Mouse (Mus musculus): ENCODE data around the gene 4930451I11Rik.

4930451I11Rik gene

GRCm38 (mm10) chr7:126843276-126843675 is 11.8 kb upstream of the 4930451I11Rik start:
- in situ Hi-C loops (cut with MboI, MseI) = loop anchor here (25.0 kb wide), 1 partner anchor 119 kb away; the partner anchor contains the start of gene Sez6l2

DNA sequence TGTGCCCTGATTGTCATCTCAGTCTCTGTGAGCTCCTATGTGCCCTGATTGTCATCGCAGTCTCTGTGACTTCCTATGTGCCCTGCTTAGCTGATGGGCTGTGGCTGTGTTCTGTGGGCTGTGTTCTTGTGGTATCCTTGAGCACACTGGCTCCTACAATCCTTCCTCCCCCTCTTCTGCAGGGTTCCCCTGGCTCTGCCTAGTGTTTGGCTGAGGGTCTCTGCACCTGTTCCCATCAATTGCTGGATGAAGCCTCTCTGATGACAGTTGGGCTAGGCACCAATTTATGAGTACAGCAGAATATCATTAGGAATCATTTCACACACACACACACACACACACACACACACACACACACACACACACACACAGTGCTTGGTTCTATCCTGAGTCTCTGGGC is 1.9 kb upstream of the 4930451I11Rik start:
- in situ Hi-C loops (cut with MboI, MseI) = loop anchor here (25.0 kb wide), 1 partner anchor 129 kb away; the partner anchor contains the start of gene Sez6l2

DNA sequence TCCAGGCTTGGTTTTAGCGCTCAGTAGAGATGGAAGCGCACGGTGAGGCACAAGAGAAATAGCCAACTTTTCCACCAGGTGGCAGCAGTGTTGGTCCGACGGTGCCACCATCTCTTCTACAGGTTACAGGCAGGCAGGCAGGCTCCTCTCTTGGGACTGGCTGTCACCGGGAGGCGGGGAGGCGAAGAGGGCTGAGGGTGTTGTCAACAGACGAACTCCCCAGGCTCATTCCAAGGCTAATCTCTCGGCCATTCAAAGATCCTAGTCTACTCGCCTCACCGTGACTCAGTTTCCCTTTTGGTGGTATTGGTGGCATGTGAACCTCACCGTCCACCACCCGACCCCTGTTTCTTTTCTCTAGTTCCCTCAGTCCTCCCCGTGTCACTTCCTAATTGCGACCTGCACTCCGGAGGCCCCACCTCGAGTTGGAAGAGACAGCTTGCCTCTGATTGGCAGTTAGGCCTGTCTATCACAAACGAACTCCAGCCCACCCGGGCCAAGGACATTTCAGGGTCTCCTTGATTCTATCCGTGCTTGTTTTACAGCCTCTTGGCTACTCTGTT is 678 bp upstream of the 4930451I11Rik start:
- in situ Hi-C loops (cut with MboI, MseI) = loop anchor here (25.0 kb wide), 1 partner anchor 130 kb away; the partner anchor contains the start of gene Sez6l2

GRCm38 (mm10) chr7:126825952-126826351 is 5.5 kb downstream of the 4930451I11Rik start:
- in situ Hi-C loops (cut with MboI, MseI) = loop anchor here (25.0 kb wide), 1 partner anchor 136 kb away; the partner anchor contains the start of gene Sez6l2

DNA sequence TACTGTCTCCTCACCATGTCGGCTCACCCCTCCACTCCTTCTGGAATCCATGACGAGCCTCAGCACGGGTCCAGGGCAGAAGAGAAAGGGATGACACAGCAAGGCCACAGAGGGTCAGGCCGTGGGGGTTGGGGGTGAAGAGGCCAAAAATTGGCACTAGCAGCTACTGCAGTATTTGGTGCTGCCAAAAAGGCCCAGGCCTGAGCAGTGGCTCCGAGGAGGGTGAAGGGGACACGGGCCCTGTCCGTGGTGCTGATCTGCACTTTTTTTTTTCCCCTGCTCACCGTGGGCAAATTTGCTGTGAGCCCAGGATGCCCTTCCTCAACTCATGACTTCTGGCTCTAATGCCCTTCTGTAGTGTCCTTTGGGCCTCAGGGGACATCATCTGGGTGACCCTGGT is 6.0 kb downstream of the 4930451I11Rik start:
- in situ Hi-C loops (cut with MboI, MseI) = loop anchor here (25.0 kb wide), 1 partner anchor 137 kb away; the partner anchor contains the start of gene Sez6l2

DNA sequence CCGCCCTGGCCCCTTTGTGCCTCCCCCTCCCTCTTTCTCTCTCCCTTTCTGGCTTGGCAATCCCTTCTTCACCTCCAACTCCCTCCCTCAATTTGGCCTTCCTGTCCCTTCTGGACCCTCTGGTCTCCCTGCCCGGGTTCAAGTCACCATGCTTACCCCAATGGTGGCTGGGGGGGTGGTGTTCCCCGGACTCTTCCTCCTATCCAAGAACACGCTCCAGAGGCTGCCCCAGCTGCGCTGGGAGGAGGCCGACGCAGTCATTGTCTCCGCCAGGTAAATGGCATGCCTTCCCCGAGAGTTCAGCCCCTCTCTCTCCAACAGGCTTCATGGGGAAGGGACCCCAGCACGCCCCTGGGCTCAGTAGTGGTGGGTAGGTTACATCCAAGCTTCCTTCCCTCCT is 7.5 kb downstream of the 4930451I11Rik start:
- in situ Hi-C loops (cut with MboI, MseI) = no loop called here

DNA sequence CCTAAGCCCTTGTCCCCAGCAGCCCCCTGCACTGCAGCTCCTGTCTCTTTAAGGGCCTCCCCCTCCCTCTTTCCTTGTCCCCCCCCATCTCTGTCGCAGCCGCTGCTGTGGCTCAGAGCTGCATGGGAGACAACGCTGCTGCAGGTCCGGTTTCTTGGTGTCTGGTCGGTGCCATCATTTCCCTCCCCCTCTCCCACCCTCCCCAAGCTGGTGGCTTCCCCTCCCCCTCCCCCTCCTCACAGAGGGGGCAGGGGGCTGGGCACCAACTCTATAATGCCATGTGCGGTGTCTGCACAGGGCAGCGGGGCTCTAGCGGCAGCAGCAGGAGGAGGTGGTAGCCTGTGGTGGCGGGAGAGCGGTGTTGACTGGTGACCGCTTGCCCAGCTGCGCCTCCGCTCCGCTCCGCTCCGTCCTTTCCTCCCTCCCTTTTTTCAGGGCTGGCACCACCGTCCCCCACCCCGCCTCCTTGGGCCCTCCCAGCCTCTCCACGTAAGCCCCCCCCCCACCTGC is 8.2 kb downstream of the 4930451I11Rik start:
- in situ Hi-C loops (cut with MboI, MseI) = no loop called here

DNA sequence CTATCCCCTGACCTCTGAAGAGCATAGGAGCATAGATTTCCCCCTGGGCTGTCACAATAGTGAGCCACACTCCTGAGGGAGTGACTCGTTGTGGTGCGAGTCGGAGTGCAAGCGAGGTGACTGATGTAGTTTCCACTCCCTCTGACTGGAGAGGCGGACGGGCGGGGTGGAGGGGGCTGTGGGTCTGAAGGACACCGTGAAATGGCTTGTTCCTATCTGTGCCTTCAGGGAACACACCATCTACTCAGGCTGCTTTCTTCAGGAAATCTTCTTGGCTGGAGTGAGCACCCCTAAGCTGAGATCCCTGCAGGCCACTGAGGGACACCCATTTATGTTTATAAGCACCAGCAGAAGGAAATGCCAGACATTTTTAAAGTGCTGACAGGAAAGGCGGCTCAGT is 8.7 kb downstream of the 4930451I11Rik start:
- in situ Hi-C loops (cut with MboI, MseI) = no loop called here

- in situ Hi-C loops (cut with MboI, MseI) = no loop called here
Measured at GRCm38 (mm10) chr7:126821835-126822511, 9.5 kb downstream of the 4930451I11Rik start.

DNA sequence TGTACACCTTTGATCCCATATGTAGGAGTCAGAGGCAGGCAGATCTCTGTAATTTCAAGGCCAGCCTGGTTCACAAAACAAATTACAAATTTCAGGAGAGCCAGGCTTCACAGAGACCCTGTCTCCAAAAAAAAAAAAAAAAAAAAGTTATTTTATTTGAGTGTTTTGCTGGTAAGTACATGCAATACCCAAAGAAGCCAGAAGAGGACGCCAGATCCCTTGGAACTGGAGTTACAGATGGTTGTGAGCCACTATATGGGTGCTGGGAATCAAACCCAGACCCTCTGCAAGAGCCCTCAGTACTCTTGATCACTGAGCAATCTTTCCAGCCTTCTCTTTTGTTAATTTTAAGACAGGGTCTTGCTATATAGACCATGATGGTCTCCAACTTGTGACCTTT is 12.6 kb downstream of the 4930451I11Rik start:
- in situ Hi-C loops (cut with MboI, MseI) = no loop called here

GRCm38 (mm10) chr7:126817595-126817994 is 13.8 kb downstream of the 4930451I11Rik start:
- in situ Hi-C loops (cut with MboI, MseI) = no loop called here

DNA sequence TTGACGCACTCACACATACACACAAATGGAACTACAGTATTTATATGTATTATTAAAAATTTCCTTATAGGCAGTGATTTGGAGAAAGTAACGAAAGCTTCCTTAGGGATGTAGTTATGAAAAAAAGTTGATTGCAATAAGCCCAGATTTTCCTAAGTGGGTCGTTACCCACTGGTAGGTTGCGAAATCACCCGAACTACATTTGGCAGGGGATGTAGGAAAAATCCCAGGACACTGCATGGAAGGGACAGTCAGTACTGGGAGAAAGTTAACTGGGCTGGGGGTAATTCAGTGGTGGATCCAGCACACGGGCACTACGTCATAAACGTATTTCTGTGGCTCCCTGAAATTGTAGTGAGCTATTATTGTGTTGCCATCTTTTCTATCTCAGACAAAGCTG is 14.9 kb downstream of the 4930451I11Rik start:
- in situ Hi-C loops (cut with MboI, MseI) = no loop called here

- in situ Hi-C loops (cut with MboI, MseI) = no loop called here
Measured at GRCm38 (mm10) chr7:126815726-126816222, 15.7 kb downstream of the 4930451I11Rik start.

- in situ Hi-C loops (cut with MboI, MseI) = no loop called here
Measured at GRCm38 (mm10) chr7:126809723-126810369, 21.6 kb downstream of the 4930451I11Rik start.

DNA sequence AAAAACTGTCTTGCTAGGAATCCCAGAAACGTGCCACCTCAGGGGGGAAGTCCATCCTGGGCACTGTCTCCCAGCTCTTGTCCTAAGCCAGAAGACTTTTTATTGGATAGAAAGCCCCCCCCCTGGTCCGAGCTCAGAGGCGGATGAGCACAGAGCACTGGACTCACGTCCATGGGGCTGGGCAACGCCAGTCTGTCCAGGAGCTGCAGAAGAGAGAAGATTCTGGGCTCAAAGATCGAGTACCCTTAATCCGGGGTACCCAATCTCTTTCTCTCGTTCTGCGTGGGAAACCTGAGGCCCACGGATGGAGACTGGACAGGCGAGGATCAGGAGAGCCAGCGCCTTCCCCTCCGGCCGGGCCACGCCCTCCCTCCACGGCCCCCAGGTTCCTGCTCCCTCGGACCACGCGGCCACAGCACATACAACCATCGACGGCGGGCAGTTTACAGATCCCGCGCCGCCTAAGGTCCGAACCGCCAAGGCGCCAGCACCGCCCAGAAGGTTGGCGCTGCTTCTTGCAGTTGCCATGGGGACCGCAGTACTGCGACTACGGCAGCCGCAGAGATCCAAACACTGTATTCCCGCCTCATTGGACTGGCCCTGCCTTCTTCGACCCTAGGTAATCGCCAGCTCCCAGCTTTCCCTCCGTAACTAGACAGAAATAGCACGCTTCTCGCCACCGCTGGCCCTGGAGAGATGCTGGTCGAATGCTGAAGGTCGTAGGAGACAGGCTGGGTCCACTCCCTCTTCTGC is 22.6 kb downstream of the 4930451I11Rik start:
- in situ Hi-C loops (cut with MboI, MseI) = no loop called here

DNA sequence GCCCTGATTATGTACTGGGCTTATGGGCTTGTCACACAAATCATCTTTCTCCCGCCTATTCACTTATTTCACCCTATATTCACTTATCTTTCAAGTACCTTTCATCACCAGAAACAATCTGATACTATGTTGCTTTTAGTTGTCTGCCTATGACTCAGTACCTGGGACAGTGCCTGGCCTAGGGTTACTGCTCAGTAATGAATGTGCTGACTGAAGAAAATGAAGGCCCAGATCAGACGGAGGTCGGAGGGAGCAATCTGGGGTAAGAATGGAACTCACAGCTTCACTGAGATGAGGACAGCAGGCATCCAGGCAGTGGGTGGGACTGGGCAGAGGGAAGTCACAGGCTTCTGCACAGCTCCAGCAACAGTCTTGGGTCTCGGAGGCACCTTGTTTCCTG is 24.0 kb downstream of the 4930451I11Rik start:
- in situ Hi-C loops (cut with MboI, MseI) = no loop called here

DNA sequence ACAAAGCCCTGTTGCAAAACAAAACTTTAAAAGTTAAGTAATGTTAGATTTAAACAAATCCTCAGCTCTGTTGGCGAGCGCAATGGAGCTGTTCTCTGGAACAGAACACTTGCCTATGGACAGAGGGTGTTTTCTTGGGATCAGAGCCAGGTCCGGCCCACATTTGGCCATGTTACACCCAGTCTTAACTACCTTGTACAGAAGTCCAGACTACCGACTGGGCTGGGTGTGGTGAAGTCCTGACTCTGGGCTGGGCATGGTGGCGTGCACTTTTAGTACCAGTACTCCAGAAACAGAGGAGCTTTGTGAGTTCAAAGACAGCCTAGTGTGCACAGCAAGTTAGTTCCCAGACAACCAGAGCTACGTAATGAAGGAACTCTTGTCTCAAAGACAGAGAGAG is 24.5 kb downstream of the 4930451I11Rik start:
- in situ Hi-C loops (cut with MboI, MseI) = no loop called here

DNA sequence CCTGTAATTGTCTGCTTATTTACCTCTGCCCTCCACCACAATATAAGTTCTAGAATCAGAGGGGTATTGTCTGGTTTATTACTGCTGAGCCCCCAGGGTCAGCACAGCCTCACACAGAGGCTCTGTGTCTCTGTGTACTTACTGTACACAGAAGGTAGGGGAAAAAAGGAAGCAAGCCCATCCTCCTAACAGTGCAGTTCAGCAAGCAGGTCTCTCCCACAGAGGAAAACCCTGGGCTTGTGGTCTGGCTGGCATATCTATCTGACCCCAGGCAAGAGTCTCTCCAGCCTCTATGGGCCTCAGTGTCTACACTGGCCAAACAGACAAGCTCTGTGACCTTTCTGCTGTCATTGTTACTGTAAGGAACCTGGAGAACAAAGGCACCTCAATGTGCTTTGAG is 27.7 kb downstream of the 4930451I11Rik start:
- in situ Hi-C loops (cut with MboI, MseI) = no loop called here

DNA sequence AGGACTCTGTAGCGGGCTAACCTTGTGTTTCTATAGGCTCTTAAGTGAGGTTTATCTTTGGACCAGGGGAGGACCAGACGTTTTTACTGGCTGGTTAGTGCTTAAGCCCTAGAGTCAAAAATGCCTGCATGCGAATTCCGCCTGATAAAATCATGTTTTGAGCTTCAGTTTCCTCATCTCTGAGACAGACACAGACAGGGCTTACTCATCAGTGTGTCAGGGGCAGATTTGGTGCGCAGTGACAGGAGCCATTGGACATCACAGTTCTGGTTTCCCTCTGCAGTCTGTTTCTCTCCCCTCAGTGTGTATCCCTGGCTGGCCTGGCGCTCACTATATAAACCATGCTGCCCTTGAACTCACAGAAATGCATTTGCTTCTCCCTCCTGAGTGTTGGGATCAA is 28.3 kb downstream of the 4930451I11Rik start:
- in situ Hi-C loops (cut with MboI, MseI) = no loop called here

GRCm38 (mm10) chr7:126802134-126802889 is 29.1 kb downstream of the 4930451I11Rik start:
- in situ Hi-C loops (cut with MboI, MseI) = no loop called here

GRCm38 (mm10) chr7:126801057-126801422 is 30.4 kb downstream of the 4930451I11Rik start:
- in situ Hi-C loops (cut with MboI, MseI) = no loop called here
